Mouse (Mus musculus) MEL (cell line): Measurements from ENCODE around the gene Entpd7. TPM values are rescaled to one million over a fixed set of nuclear protein-coding genes. Genes with fewer than 3 reads are reported as not detected.

ENCODE experiments used
- DNase-seq: peaks from one replicate; pipeline ENCODE4 v3.0.0; 2011; ENCODE audit warnings: low read depth, low spot score
- H3K27ac ChIP-seq: 2 replicates; pipeline ENCODE4 v1.5.1; 2012; ENCODE audit warnings: low read depth, mild to moderate bottlenecking, control low read depth, low read length, moderate library complexity; ENCODE audit not compliant: control insufficient read depth
- H3K27me3 ChIP-seq, 2 experiments: fragments of 150-350 bp in 1 of 2; sonication (generic) in 1 of 2; 2 replicates each; pipeline ENCODE4 v1.6.1; 2012; ENCODE audit warnings: low read length in 2 of 2, mild to moderate bottlenecking in 2 of 2, improper control_type of control experiment in 1 of 2, moderate library complexity in 1 of 2; ENCODE audit not compliant: insufficient read depth in 2 of 2, control insufficient read depth in 1 of 2
- H3K36me3 ChIP-seq, 2 experiments: 2 replicates each; pipeline ENCODE4 v1.6.1; 2012 to 2014; ENCODE audit warnings: low read length in 2 of 2, improper control_type of control experiment in 1 of 2, inconsistent platforms in 1 of 2, mild to moderate bottlenecking in 1 of 2; ENCODE audit not compliant: insufficient read depth in 2 of 2, control insufficient read depth in 1 of 2
- H3K4me1 ChIP-seq, 2 experiments: fragments of 150-350 bp in 1 of 2; sonication (generic) in 1 of 2; 2 replicates each; pipeline ENCODE4 v1.6.1; 2012; ENCODE audit warnings: low read length in 2 of 2, improper control_type of control experiment in 1 of 2, mild to moderate bottlenecking in 1 of 2; ENCODE audit not compliant: insufficient read depth in 2 of 2, control insufficient read depth in 1 of 2
- H3K4me3 ChIP-seq, 2 experiments: fragments of 150-350 bp in 1 of 2; sonication (generic) in 1 of 2; 2 replicates each; pipeline ENCODE4 v1.5.1; 2012; ENCODE audit warnings: low read depth in 2 of 2, low read length in 2 of 2, mild to moderate bottlenecking in 2 of 2, moderate library complexity in 2 of 2, control low read depth in 1 of 2, improper control_type of control experiment in 1 of 2; ENCODE audit not compliant: control insufficient read depth in 1 of 2, insufficient read depth in 1 of 2
- H3K79me2 ChIP-seq: 2 replicates; pipeline ENCODE4 v1.6.1; 2012; ENCODE audit warnings: mild to moderate bottlenecking, low read length, moderate library complexity; ENCODE audit not compliant: control insufficient read depth, poor library complexity, insufficient read depth
- H3K9ac ChIP-seq: 2 replicates; pipeline ENCODE4 v1.6.1; 2012; ENCODE audit warnings: low read depth, mild to moderate bottlenecking, control low read depth, low read length, moderate library complexity; ENCODE audit not compliant: control insufficient read depth, poor library complexity, severe bottlenecking
- H3K9me3 ChIP-seq: fragments of 150-350 bp; sonication (generic); replicated peaks from 2 replicates; pipeline ENCODE4 v1.6.1; 2012; ENCODE audit warnings: mild to moderate bottlenecking, low read length, improper control_type of control experiment, moderate library complexity; ENCODE audit not compliant: insufficient read depth
- BHLHE40 ChIP-seq: IDR thresholded peaks from 2 replicates; pipeline ENCODE4 v1.6.1; 2012; ENCODE audit warnings: low read depth, mild to moderate bottlenecking, inconsistent platforms, low read length, improper control_type of control experiment, borderline replicate concordance
- CTCF ChIP-seq, 3 experiments: IDR thresholded peaks in 2 of 3; conservative IDR thresholded peaks in 1 of 3; 2 replicates each; pipeline ENCODE4 v1.5.1; 2011 to 2012; ENCODE audit warnings: low read length in 3 of 3, low read depth in 2 of 3, mild to moderate bottlenecking in 2 of 3, improper control_type of control experiment in 1 of 3, inconsistent platforms in 1 of 3, mixed read lengths in 1 of 3, moderate library complexity in 1 of 3; ENCODE audit not compliant: control insufficient read depth in 1 of 3, insufficient read depth in 1 of 3, poor library complexity in 1 of 3, severe bottlenecking in 1 of 3
- E2F4 ChIP-seq: IDR thresholded peaks from 2 replicates; pipeline ENCODE4 v1.6.1; 2011; ENCODE audit warnings: low read depth, low read length, improper control_type of control experiment, borderline replicate concordance
- ELF1 ChIP-seq: IDR thresholded peaks from 2 replicates; pipeline ENCODE4 v1.6.1; 2014; ENCODE audit warnings: low read depth, mild to moderate bottlenecking, inconsistent platforms, low read length, improper control_type of control experiment, moderate library complexity
- EP300 ChIP-seq, 2 experiments: IDR thresholded peaks; 2 replicates each; pipeline ENCODE4 v1.6.1; 2011; ENCODE audit warnings: improper control_type of control experiment in 2 of 2, low read length in 2 of 2, low read depth in 1 of 2, mild to moderate bottlenecking in 1 of 2
- ETS1 ChIP-seq: IDR thresholded peaks from 2 replicates; pipeline ENCODE4 v1.6.1; 2012; ENCODE audit warnings: low read depth, mild to moderate bottlenecking, inconsistent platforms, low read length, improper control_type of control experiment, moderate library complexity
- GABPA ChIP-seq: IDR thresholded peaks from 2 replicates; pipeline ENCODE4 v1.6.1; 2012; ENCODE audit warnings: low read depth, mild to moderate bottlenecking, inconsistent platforms, low read length, improper control_type of control experiment, moderate library complexity
- GATA1 ChIP-seq: IDR thresholded peaks from 2 replicates; pipeline ENCODE4 v1.6.1; 2011; ENCODE audit warnings: low read depth, low read length, improper control_type of control experiment
- KAT2A ChIP-seq: conservative IDR thresholded peaks from 2 replicates; pipeline ENCODE4 v1.6.1; 2012; ENCODE audit warnings: low read depth, low read length, improper control_type of control experiment, inconsistent platforms
- MAFK ChIP-seq: IDR thresholded peaks from 2 replicates; pipeline ENCODE4 v1.6.1; 2011; ENCODE audit warnings: low read depth, mild to moderate bottlenecking, low read length, improper control_type of control experiment, borderline replicate concordance
- MAX ChIP-seq: IDR thresholded peaks from 2 replicates; pipeline ENCODE4 v1.6.1; 2011; ENCODE audit warnings: low read length, improper control_type of control experiment
- MAZ ChIP-seq: IDR thresholded peaks from 2 replicates; pipeline ENCODE4 v1.6.1; 2012; ENCODE audit warnings: low read depth, mild to moderate bottlenecking, inconsistent platforms, low read length, improper control_type of control experiment
- MXI1 ChIP-seq: IDR thresholded peaks from 2 replicates; pipeline ENCODE4 v1.6.1; 2011; ENCODE audit warnings: mild to moderate bottlenecking, low read depth, low read length, improper control_type of control experiment
- MYC ChIP-seq: IDR thresholded peaks from 2 replicates; pipeline ENCODE4 v1.6.1; 2011; ENCODE audit warnings: low read depth, mild to moderate bottlenecking, low read length, improper control_type of control experiment, moderate library complexity
- NELFE ChIP-seq: IDR thresholded peaks from 2 replicates; pipeline ENCODE4 v1.6.1; 2011; ENCODE audit warnings: low read depth, low read length, improper control_type of control experiment
- NRF1 ChIP-seq: IDR thresholded peaks from 2 replicates; pipeline ENCODE4 v1.6.1; 2014; ENCODE audit warnings: low read depth, mild to moderate bottlenecking, inconsistent platforms, low read length, improper control_type of control experiment, moderate library complexity; ENCODE audit not compliant: poor library complexity, insufficient read depth, severe bottlenecking
- POLR2A ChIP-seq, 2 experiments: IDR thresholded peaks; 2 replicates each; pipeline ENCODE4 v1.6.1; 2011 to 2012; ENCODE audit warnings: low read length in 2 of 2, mild to moderate bottlenecking in 2 of 2, control low read depth in 1 of 2, improper control_type of control experiment in 1 of 2, low read depth in 1 of 2, moderate library complexity in 1 of 2; ENCODE audit not compliant: control insufficient read depth in 1 of 2, insufficient read depth in 1 of 2, poor library complexity in 1 of 2
- POLR2AphosphoS2 ChIP-seq: IDR thresholded peaks from 2 replicates; pipeline ENCODE4 v1.6.1; 2011; ENCODE audit warnings: low read length, improper control_type of control experiment
- POLR2AphosphoS5 ChIP-seq: IDR thresholded peaks from 2 replicates; pipeline ENCODE4 v1.6.1; 2012; ENCODE audit warnings: low read depth, borderline replicate concordance, mild to moderate bottlenecking, inconsistent platforms, low read length, moderate library complexity, mixed read lengths
- RAD21 ChIP-seq: IDR thresholded peaks from 2 replicates; pipeline ENCODE4 v1.6.1; 2011; ENCODE audit warnings: mild to moderate bottlenecking, low read depth, low read length, improper control_type of control experiment
- RCOR1 ChIP-seq: IDR thresholded peaks from 2 replicates; pipeline ENCODE4 v1.6.1; 2012; ENCODE audit warnings: low read depth, mild to moderate bottlenecking, inconsistent platforms, low read length, improper control_type of control experiment
- SIN3A ChIP-seq: IDR thresholded peaks from 2 replicates; pipeline ENCODE4 v1.6.1; 2012; ENCODE audit warnings: low read length, improper control_type of control experiment, inconsistent platforms
- SMC3 ChIP-seq: IDR thresholded peaks from 2 replicates; pipeline ENCODE4 v1.6.1; 2011; ENCODE audit warnings: low read depth, low read length, improper control_type of control experiment
- TCF12 ChIP-seq: IDR thresholded peaks from 2 replicates; pipeline ENCODE4 v1.6.1; 2014; ENCODE audit warnings: low read depth, mild to moderate bottlenecking, inconsistent platforms, low read length, improper control_type of control experiment, moderate library complexity
- UBTF ChIP-seq: IDR thresholded peaks from 2 replicates; pipeline ENCODE4 v1.6.1; 2012; ENCODE audit warnings: low read depth, mild to moderate bottlenecking, inconsistent platforms, low read length, improper control_type of control experiment, moderate library complexity, borderline replicate concordance; ENCODE audit not compliant: insufficient read depth
- USF1 ChIP-seq: IDR thresholded peaks from 2 replicates; pipeline ENCODE4 v1.6.1; 2014; ENCODE audit warnings: low read depth, mild to moderate bottlenecking, inconsistent platforms, low read length, improper control_type of control experiment, moderate library complexity
- ZC3H11A ChIP-seq: IDR thresholded peaks from 2 replicates; pipeline ENCODE4 v1.6.1; 2012; ENCODE audit warnings: low read depth, mild to moderate bottlenecking, inconsistent platforms, low read length, improper control_type of control experiment
- ZKSCAN1 ChIP-seq: IDR thresholded peaks from 2 replicates; pipeline ENCODE4 v1.6.1; 2012; ENCODE audit warnings: low read depth, mild to moderate bottlenecking, inconsistent platforms, low read length, improper control_type of control experiment, moderate library complexity
- ZMIZ1 ChIP-seq: IDR thresholded peaks from 2 replicates; pipeline ENCODE4 v1.6.1; 2012; ENCODE audit warnings: low read depth, mild to moderate bottlenecking, inconsistent platforms, low read length, improper control_type of control experiment, moderate library complexity
- ZNF384 ChIP-seq: IDR thresholded peaks from 2 replicates; pipeline ENCODE4 v1.6.1; 2012; ENCODE audit warnings: low read depth, mild to moderate bottlenecking, inconsistent platforms, low read length, improper control_type of control experiment
- polyA plus RNA-seq, 2 experiments: library from polyadenylated mRNA; stranded (reverse) in 1 of 2; unstranded in 1 of 2; fragments of >175 nt in 1 of 2; fragments of >200 nt in 1 of 2; gene quantifications; 2 replicates each; pipeline versions ENCODE4 v1.2.1 to v1.2.4; 2012; ENCODE audit warnings: low replicate concordance in 2 of 2, low read depth in 1 of 2; ENCODE audit not compliant: insufficient read length in 2 of 2, insufficient read depth in 1 of 2, missing spikeins in 1 of 2
- total RNA-seq: library from RNA; depleted of rRNA; stranded (reverse); fragments of 300-350 nt; gene quantifications from 2 replicates; pipeline ENCODE4 v1.2.3, GENCODE M21; 2012

Gene Entpd7
- total and polyA plus RNA-seq, 3 experiments = 4.2 to 7.7 TPM; not detected in 1

DNA sequence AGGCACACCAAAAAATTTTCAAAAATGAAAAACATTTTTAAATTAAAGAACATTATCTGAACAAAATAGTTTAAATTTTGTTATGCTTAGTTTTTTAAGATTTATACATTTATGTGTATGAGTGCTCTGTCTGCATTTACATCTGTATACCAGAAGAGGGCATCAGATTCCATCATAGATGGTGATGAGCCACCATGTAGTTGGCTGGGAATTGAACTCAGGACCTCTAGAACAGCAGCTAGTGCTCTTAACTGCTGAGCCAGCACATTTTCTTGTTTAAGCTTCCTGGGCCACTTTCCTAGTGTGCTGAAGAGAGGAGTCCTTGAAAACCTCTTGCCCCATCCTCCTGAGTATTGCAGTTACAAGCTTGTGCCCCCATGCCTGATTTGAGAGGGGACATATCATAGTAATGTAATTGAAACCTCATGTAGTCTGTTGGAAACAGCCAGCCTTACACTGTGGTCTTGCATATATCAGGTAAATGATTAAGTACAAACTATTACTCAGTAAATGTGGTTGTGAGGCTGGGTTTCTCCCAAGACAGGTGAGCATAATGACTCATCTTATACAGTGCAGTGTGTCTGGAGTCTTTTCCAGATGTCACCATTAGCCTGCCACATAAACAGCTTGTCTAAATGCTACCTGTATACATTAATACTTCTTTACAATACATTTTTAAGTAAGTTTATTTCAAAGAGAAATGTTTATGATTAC, 72.2 kb downstream of the Entpd7 start:
- Histone ChIP-seq H3K27me3 (no peaks in the 10 kb centered on the region), H3K9ac (no peak overlapping the region), H3K4me3 (no peak overlapping the region), H3K27ac (no peak overlapping the region), H3K9me3 (no peaks in the 10 kb centered on the region), H3K79me2 (no peaks in the 10 kb centered on the region), H3K36me3 (no peaks in the 10 kb centered on the region), H3K4me1 (no peaks in the 10 kb centered on the region)
- TF ChIP-seq GABPA (no peak), MAFK (peak; percentile 86), RAD21 (peak; percentile 54), RCOR1 (no peak), POLR2AphosphoS2 (no peak), USF1 (no peak), ELF1 (no peak), MAZ (no peak), POLR2AphosphoS5 (no peak), ETS1 (no peak), CTCF (IDR thresholded peaks at IDR 0.05 in 2 of 3, conservative IDR thresholded peaks at IDR 0.05 in 1 of 3; ENCODE audit: control insufficient read depth in 1 of 3, insufficient read depth in 1 of 3, low read depth in 2 of 3, low read length in 3 of 3, poor library complexity in 1 of 3, severe bottlenecking in 1 of 3) (peak in 2 of 3 experiments; percentile 21 to 48; a peak in 4 of 6 replicates), POLR2A (IDR thresholded peaks at IDR 0.05; ENCODE audit: control insufficient read depth in 1 of 2, insufficient read depth in 1 of 2, low read depth in 1 of 2, low read length in 2 of 2, poor library complexity in 1 of 2) (no peak), ZC3H11A (peak; percentile 28; the same call in 1 of the 2 replicates), BHLHE40 (no peak), SMC3 (peak; percentile 43), MAX (no peak), SIN3A (no peak)
- DNase-seq = peak; percentile 43

DNA sequence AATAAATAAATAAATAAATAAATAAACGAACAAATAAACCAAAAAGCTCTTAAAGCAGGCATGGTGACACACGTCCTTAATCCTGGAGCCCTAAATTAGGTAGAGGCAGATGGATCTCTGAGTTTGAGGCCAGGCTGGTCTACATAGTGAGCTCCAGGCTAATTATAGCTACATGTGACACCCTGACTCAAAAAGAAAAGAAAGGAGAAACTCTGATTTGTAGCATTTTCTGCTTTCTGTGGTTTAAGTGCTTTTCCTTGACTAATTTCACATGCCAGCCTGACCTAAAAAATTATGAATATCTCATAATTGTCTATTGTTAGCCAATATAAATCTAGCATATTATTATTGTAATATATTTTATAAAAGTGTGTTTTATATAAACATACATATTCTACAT, 72.9 kb downstream of the Entpd7 start:
- Histone ChIP-seq H3K79me2 (no peaks in the 10 kb centered on the region), H3K4me1 (no peaks in the 10 kb centered on the region), H3K4me3 (no peak overlapping the region), H3K36me3 (no peaks in the 10 kb centered on the region), H3K9ac (no peak overlapping the region), H3K27ac (no peak overlapping the region), H3K9me3 (no peaks in the 10 kb centered on the region), H3K27me3 (no peaks in the 10 kb centered on the region)
- DNase-seq = no peak
- TF ChIP-seq NRF1 (no peak), RCOR1 (no peak), E2F4 (no peak), USF1 (no peak), MYC (no peak), ZKSCAN1 (no peak), UBTF (no peak), NELFE (no peak), GATA1 (no peak), ZNF384 (no peak), MXI1 (no peak), SIN3A (no peak), ELF1 (no peak), POLR2AphosphoS5 (no peak), EP300 (IDR thresholded peaks at IDR 0.05; ENCODE audit: low read depth in 1 of 2, low read length in 2 of 2) (no peak), MAZ (no peak), ZMIZ1 (no peak), TCF12 (no peak), GABPA (no peak), KAT2A (no peak)
